Mouse (Mus musculus): Measurements from ENCODE around the gene Guk1. TPM values are rescaled to one million over a fixed set of nuclear protein-coding genes. Genes with fewer than 3 reads are reported as not detected.
"Not testable (repeated sequence)": the region's sequence is repeated elsewhere in the genome, so short reads cannot be mapped to it uniquely, and the experiment has no call there.

The Guk1 gene
- polyA plus RNA-seq, 1 experiment from 2014 or later: 121 TPM

DNA sequence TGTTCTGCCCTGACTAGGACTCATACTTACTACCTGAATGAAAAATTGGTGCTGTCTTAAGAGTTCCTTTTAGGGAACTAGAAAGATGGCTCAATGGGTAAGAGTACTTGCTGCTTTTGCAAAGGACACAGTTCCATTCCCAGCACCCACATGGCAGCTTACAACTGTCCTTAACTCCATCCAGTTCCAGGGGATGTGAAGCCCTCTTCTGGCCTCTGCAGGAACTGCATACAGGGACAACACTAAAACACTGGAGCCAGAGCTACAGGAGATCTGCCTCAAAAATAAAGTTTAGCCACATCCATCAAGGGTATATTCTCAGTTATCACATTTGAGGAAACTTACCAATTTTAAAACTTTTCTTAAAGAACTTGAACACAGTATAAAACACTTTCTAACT, 27.1 kb upstream of the Guk1 start:
- H3K4me3 ChIP-seq (ENCODE audit: low read depth, low read length): no peak overlapping the region
- no peak overlapping the region for H3K9ac ChIP-seq (replicated peaks; ENCODE audit: low read length)
- peak; percentile 36 for DNase-seq (ENCODE audit: low spot score)
- no peaks in the 10 kb centered on the region for H3K9me3 ChIP-seq (replicated peaks; ENCODE audit: control insufficient read depth, low read length)
- H3K4me1 ChIP-seq (ENCODE audit: control insufficient read depth, insufficient read depth, low read length): no peaks in the 10 kb centered on the region
- no peak overlapping the region for H3K27ac ChIP-seq (replicated peaks; ENCODE audit: low read depth, low read length)
- H3K27me3 ChIP-seq (ENCODE audit: control insufficient read depth, insufficient read depth, low read length): no peaks in the 10 kb centered on the region
- H3K4me2 ChIP-seq (ENCODE audit: low read depth, low read length): no peak overlapping the region
- ATAC-seq (replicated peaks; ENCODE audit: insufficient number of reproducible peaks, low FRiP score, low TSS enrichment, low read depth): no peak
- no peaks in the 10 kb centered on the region for H3K36me3 ChIP-seq (replicated peaks; ENCODE audit: control insufficient read depth, insufficient read depth, low read depth, low read length)

- no peaks in the 10 kb centered on the region for H3K4me1 ChIP-seq (ENCODE audit: control insufficient read depth, insufficient read depth, low read length)
- H3K27me3 ChIP-seq (ENCODE audit: control insufficient read depth, insufficient read depth, low read length): no peaks in the 10 kb centered on the region
- no peaks in the 10 kb centered on the region for H3K36me3 ChIP-seq (replicated peaks; ENCODE audit: control insufficient read depth, insufficient read depth, low read depth, low read length)
- no peak for ATAC-seq (replicated peaks; ENCODE audit: insufficient number of reproducible peaks, low FRiP score, low TSS enrichment, low read depth)
- no peak overlapping the region for H3K27ac ChIP-seq (replicated peaks; ENCODE audit: low read depth, low read length)
- H3K9ac ChIP-seq (replicated peaks; ENCODE audit: low read length): no peak overlapping the region
- H3K9me3 ChIP-seq (replicated peaks; ENCODE audit: control insufficient read depth, low read length): no peaks in the 10 kb centered on the region
- no peak overlapping the region for H3K4me2 ChIP-seq (ENCODE audit: low read depth, low read length)
- H3K4me3 ChIP-seq (ENCODE audit: low read depth, low read length): no peak overlapping the region
- peak; percentile 72 for DNase-seq (ENCODE audit: low spot score)
- WGBS: 84% methylated on average over 4 of the region's 4 CpGs
These were observed 26.5 kb upstream of the Guk1 start for GRCm38 (mm10) chr11:59218389-59218998.

DNA sequence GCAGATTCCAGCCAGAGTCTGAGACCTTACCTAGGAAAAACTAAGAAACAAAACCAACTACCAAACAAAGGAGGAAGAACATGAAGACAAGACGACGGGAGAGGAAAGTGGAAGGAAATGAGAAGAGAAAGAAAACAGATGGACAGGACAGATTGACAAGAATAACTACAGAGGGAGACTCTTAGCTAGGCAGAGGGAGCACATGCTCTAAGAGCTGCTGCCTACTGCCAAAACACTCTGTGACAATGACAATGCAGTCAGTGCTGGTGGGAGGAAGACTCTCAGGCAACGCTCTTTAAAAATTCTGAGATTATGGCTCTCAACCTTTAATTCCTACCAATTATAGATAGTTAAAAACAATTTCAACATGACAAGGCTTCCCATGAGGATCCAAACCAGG, 24.9 kb upstream of the Guk1 start:
- no peaks in the 10 kb centered on the region for H3K4me1 ChIP-seq (ENCODE audit: control insufficient read depth, insufficient read depth, low read length)
- H3K36me3 ChIP-seq (replicated peaks; ENCODE audit: control insufficient read depth, insufficient read depth, low read depth, low read length): peaks cover 3% of the 10 kb centered on the region
- WGBS: 84% methylated on average over 3 of the region's 3 CpGs
- H3K4me3 ChIP-seq (ENCODE audit: low read depth, low read length): no peak overlapping the region
- H3K9me3 ChIP-seq (replicated peaks; ENCODE audit: control insufficient read depth, low read length): no peaks in the 10 kb centered on the region
- no peak for ATAC-seq (replicated peaks; ENCODE audit: insufficient number of reproducible peaks, low FRiP score, low TSS enrichment, low read depth)
- H3K27me3 ChIP-seq (ENCODE audit: control insufficient read depth, insufficient read depth, low read length): no peaks in the 10 kb centered on the region
- no peak overlapping the region for H3K4me2 ChIP-seq (ENCODE audit: low read depth, low read length)
- no peak overlapping the region for H3K9ac ChIP-seq (replicated peaks; ENCODE audit: low read length)
- no peak for DNase-seq (ENCODE audit: low spot score)
- H3K27ac ChIP-seq (replicated peaks; ENCODE audit: low read depth, low read length): no peak overlapping the region

DNA sequence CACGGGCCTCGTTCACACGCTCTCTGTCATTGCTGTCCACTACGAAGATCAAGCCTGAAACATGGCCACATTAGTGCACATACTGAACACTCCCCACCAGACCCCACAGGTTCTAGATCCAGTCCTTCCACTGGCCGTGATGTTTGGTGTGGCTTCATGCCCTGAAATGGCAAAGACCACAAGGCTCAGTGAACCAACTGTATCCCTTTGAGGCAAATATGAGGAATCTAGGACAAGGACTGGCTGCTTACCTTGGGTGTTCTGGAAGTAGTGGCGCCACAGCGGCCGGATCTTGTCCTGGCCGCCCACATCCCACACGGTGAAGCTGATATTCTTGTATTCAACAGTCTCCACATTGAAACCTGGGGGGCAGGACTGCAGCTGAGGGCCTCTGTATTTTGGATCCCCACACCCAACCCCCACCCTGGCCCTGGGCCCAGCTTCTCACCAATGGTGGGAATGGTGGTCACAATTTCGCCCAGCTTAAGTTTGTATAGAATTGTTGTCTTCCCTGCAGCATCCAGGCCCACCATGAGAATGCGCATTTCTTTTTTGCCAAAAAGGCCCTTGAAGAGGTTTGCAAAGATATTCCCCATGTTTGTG, 21.0 kb upstream of the Guk1 start:
- Histone ChIP-seq H3K4me2 (ENCODE audit: low read depth, low read length) (no peak overlapping the region), H3K27ac (replicated peaks; ENCODE audit: low read depth, low read length) (no peak overlapping the region), H3K27me3 (ENCODE audit: control insufficient read depth, insufficient read depth, low read length) (no peaks in the 10 kb centered on the region), H3K4me3 (ENCODE audit: low read depth, low read length) (no peak overlapping the region), H3K4me1 (ENCODE audit: control insufficient read depth, insufficient read depth, low read length) (peaks cover 3% of the 10 kb centered on the region; the same call in 1 of the 2 replicates), H3K9me3 (replicated peaks; ENCODE audit: control insufficient read depth, low read length) (no peaks in the 10 kb centered on the region), H3K36me3 (replicated peaks; ENCODE audit: control insufficient read depth, insufficient read depth, low read depth, low read length) (peaks cover 3% of the 10 kb centered on the region), H3K9ac (replicated peaks; ENCODE audit: low read length) (no peak overlapping the region)
- ATAC-seq (replicated peaks; ENCODE audit: insufficient number of reproducible peaks, low FRiP score, low TSS enrichment, low read depth) (no peak), DNase-seq (ENCODE audit: low spot score) (no peak)
- 91% methylated on average over 12 of the region's 12 CpGs for WGBS

DNA sequence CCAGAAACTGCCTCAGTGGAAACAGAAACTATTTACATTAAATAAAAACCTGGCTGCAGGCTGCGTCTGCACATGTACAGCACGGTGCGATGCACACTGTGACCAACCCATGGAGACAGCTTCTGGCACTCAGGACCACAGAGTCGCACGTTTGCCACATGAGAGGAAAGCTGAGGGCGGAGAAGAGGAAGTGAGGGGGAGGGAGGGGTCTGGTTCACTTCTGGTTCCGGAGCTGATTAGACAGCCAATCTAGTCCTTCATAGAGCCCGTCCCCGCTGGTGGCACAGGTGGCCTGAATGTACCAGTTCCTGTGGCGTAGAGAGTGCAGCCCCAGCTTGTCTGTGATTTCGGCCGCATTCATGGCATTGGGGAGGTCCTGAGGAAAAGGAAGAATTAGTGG, 20.3 kb upstream of the Guk1 start:
- H3K36me3 ChIP-seq (replicated peaks; ENCODE audit: control insufficient read depth, insufficient read depth, low read depth, low read length); ATAC-seq (replicated peaks; ENCODE audit: insufficient number of reproducible peaks, low FRiP score, low TSS enrichment, low read depth); DNase-seq (ENCODE audit: low spot score); H3K4me2 ChIP-seq (ENCODE audit: low read depth, low read length); H3K27ac ChIP-seq (replicated peaks; ENCODE audit: low read depth, low read length); H3K4me3 ChIP-seq (ENCODE audit: low read depth, low read length); H3K27me3 ChIP-seq (ENCODE audit: control insufficient read depth, insufficient read depth, low read length); H3K9ac ChIP-seq (replicated peaks; ENCODE audit: low read length); H3K4me1 ChIP-seq (ENCODE audit: control insufficient read depth, insufficient read depth, low read length); H3K9me3 ChIP-seq (replicated peaks; ENCODE audit: control insufficient read depth, low read length): not testable (repeated sequence)
- WGBS: 84% methylated on average over 12 of the region's 12 CpGs

- not testable (repeated sequence) for DNase-seq (ENCODE audit: low spot score); H3K27me3 ChIP-seq (ENCODE audit: control insufficient read depth, insufficient read depth, low read length); H3K4me1 ChIP-seq (ENCODE audit: control insufficient read depth, insufficient read depth, low read length); H3K9me3 ChIP-seq (replicated peaks; ENCODE audit: control insufficient read depth, low read length); H3K36me3 ChIP-seq (replicated peaks; ENCODE audit: control insufficient read depth, insufficient read depth, low read depth, low read length); H3K4me2 ChIP-seq (ENCODE audit: low read depth, low read length); H3K4me3 ChIP-seq (ENCODE audit: low read depth, low read length); H3K9ac ChIP-seq (replicated peaks; ENCODE audit: low read length); H3K27ac ChIP-seq (replicated peaks; ENCODE audit: low read depth, low read length); ATAC-seq (replicated peaks; ENCODE audit: insufficient number of reproducible peaks, low FRiP score, low TSS enrichment, low read depth)
- 88% methylated on average over 7 of the region's 9 CpGs for WGBS
These were observed 19.5 kb upstream of the Guk1 start for GRCm38 (mm10) chr11:59211561-59211960.

- H3K9me3 ChIP-seq (replicated peaks; ENCODE audit: control insufficient read depth, low read length): no peaks in the 10 kb centered on the region
- ATAC-seq (replicated peaks; ENCODE audit: insufficient number of reproducible peaks, low FRiP score, low TSS enrichment, low read depth) (no peak), DNase-seq (ENCODE audit: low spot score) (no peak)
- peaks cover 3% of the 10 kb centered on the region for H3K36me3 ChIP-seq (replicated peaks; ENCODE audit: control insufficient read depth, insufficient read depth, low read depth, low read length)
- H3K27me3 ChIP-seq (ENCODE audit: control insufficient read depth, insufficient read depth, low read length): no peaks in the 10 kb centered on the region
- 92% methylated on average over 4 of the region's 4 CpGs for WGBS
- peaks cover 3% of the 10 kb centered on the region; the same call in 1 of the 2 replicates for H3K4me1 ChIP-seq (ENCODE audit: control insufficient read depth, insufficient read depth, low read length)
- H3K4me2 ChIP-seq (ENCODE audit: low read depth, low read length): no peak overlapping the region
- no peak overlapping the region for H3K4me3 ChIP-seq (ENCODE audit: low read depth, low read length)
- H3K27ac ChIP-seq (replicated peaks; ENCODE audit: low read depth, low read length): no peak overlapping the region
- no peak overlapping the region for H3K9ac ChIP-seq (replicated peaks; ENCODE audit: low read length)
These were observed 18.0 kb upstream of the Guk1 start for GRCm38 (mm10) chr11:59210020-59210419.

GRCm38 (mm10) chr11:59209580-59209979, 17.6 kb upstream of the Guk1 start:
- Histone ChIP-seq H3K9me3 (replicated peaks; ENCODE audit: control insufficient read depth, low read length) (no peaks in the 10 kb centered on the region), H3K27me3 (ENCODE audit: control insufficient read depth, insufficient read depth, low read length) (no peaks in the 10 kb centered on the region), H3K27ac (replicated peaks; ENCODE audit: low read depth, low read length) (no peak overlapping the region), H3K36me3 (replicated peaks; ENCODE audit: control insufficient read depth, insufficient read depth, low read depth, low read length) (peaks cover 3% of the 10 kb centered on the region), H3K9ac (replicated peaks; ENCODE audit: low read length) (no peak overlapping the region), H3K4me2 (ENCODE audit: low read depth, low read length) (peak overlapping the region; percentile 77), H3K4me1 (ENCODE audit: control insufficient read depth, insufficient read depth, low read length) (peaks cover 3% of the 10 kb centered on the region; the same call in 1 of the 2 replicates), H3K4me3 (ENCODE audit: low read depth, low read length) (peak overlapping the region; percentile 90)
- whole genome bisulfite sequencing: 83% methylated on average over 5 of the region's 5 CpGs
- DNase-seq (ENCODE audit: low spot score) (no peak), ATAC-seq (replicated peaks; ENCODE audit: insufficient number of reproducible peaks, low FRiP score, low TSS enrichment, low read depth) (no peak)

Data from embryonic facial prominence, embryonic 11.5 days (tissue).